Mouse (Mus musculus) heart, postnatal 25 days (tissue): ENCODE results near the gene Gm6588. TPM values are rescaled to one million over a fixed set of nuclear protein-coding genes. Genes with fewer than 3 reads are reported as not detected.

ENCODE experiments used
- total RNA-seq, 2 experiments: library from RNA; stranded (reverse); gene quantifications; 2 replicates each; pipeline ENCODE4 v1.2.3; 2021

Gm6588 gene
- total RNA-seq, 2 experiments from 2014 or later: not detected

Other genes starting within 250 kb of the Gm6588 start
- gene Cryba4, start 196.9 kb upstream of the Gm6588 start, total RNA-seq: 10 to 100 TPM in 1 of 2 experiments, 1 to 10 TPM in 1; 8.9 to 10.3 TPM
- 1 to 10 TPM; 2.5 to 2.9 TPM for gene Crybb1, start 193.6 kb upstream of the Gm6588 start, total RNA-seq
- 10 to 100 TPM; 38.7 to 42.3 TPM for gene Tpst2, start 172.7 kb upstream of the Gm6588 start, total RNA-seq
- gene Tfip11, start 123.1 kb upstream of the Gm6588 start, total RNA-seq: 10 to 100 TPM; 16.3 to 17.9 TPM
- gene Srrd, start 106.4 kb upstream of the Gm6588 start, total RNA-seq: 1 to 10 TPM; 7.5 to 8.1 TPM
- 10 to 100 TPM; 10.2 to 12.1 TPM for gene Hps4, start 106.3 kb upstream of the Gm6588 start, total RNA-seq
- not detected for gene Gm6583, start 93.4 kb upstream of the Gm6588 start, total RNA-seq
- under 1 TPM; 0.65 to 0.70 TPM for gene Asphd2, start 54.6 kb upstream of the Gm6588 start, total RNA-seq
- under 1 TPM; 0.16 to 0.20 TPM for gene Sez6l, start 127.8 kb downstream of the Gm6588 start, total RNA-seq